Mouse (Mus musculus): Measurements from ENCODE around the gene 2810408A11Rik. TPM values are rescaled to one million over a fixed set of nuclear protein-coding genes. Genes with fewer than 3 reads are reported as not detected.

2810408A11Rik gene
- total RNA-seq, 4 experiments from 2014 or later = 0.22 to 1.1 (median 0.57) TPM

DNA sequence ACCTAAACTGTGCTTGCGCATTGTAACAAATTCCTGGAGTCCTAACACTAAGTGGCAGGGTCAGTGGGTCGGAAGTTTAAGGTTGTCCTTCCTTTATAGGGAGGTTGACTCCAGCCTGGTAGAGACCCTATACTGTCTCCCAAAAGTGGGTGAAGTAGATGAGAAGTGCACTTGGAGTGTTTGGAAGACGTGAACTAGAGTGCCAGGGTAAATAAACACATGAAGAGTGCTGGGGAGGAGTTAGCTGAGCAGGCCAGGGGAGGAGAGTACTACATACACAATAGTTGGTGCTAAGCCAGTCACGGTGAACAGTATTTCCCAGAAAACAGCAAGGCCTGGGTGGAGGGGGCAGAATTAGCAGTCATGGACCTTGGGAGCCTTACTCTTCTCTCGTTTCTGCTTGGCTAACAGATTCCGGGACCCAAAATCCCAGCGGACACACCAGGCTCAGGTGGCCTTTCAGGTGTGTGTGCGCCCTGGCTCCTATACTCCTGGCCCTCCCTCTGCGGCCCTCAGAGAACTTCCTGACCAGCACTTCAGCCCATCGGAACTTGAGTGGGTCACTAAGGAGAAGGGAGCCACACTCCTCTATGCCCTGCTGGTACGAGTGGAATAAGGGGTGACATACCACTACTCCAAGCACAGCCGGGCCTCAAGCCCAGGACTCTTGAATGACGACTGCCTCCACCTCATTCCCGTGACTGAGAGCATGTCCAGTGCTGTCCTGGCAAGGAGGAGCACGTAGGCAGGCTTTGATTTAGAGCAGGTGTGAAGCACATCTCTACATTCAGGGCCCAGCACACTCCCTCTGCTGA is 12.1 kb upstream of the 2810408A11Rik start:
- DNase-seq (ENCODE audit: low spot score in 2 of 2) = no peak

DNA sequence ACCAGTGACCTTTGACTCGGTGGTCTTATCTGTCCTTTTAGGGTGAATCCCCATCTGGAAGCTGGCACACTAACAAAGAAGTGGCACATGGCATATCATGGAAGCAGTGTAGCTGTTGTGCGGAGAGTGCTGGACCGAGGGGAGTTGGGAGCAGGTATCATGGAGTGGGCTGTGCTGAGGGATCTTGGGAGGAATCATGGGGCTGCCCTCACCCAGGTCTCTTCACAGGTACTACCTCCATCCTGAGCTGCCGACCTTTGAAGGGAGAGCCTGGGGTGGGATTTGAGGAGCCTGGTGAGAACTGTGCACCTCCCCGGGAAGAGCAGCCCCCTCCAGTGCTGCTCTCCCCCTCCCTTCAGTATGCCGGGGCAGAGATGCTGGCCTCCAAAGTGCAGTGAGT is 10.9 kb upstream of the 2810408A11Rik start:
- DNase-seq (ENCODE audit: low spot score in 2 of 2) = no peak

DNA sequence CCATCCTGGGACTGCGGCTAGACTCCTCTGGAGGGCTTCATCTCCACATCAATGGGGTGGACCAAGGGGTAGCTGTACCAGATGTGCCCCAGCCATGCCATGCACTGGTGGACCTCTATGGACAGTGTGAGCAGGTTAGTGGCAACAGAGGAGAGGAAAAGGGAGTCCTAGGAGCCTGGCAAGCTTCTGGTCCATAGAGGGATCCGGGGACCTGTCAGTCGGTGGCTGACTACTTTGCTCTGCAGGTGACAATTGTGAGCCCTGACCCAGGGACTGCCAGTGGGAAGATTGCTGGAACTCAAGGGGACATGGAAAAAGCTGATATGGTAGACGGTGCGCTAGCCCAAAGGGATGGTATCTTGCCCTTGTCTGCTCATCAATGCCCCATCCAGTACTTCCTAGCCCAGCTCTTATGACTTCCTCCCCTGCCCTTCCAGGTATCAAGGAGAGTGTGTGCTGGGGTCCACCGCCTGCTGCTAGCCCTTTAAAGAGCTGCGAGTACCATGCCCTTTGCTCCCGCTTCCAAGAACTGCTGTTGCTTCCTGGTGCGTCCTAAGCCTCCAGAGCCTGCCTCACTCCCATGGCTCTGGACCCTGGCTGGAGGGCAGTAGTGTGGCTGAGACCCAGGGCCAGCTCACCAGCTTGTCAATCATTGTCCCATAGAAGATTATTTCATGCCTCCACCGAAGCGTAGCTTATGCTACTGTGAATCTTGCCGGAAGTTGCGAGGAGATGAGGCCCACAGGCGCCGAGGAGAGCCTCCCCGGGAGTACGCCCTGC is 10.2 kb upstream of the 2810408A11Rik start:
- DNase-seq (ENCODE audit: low spot score in 2 of 2) = no peak

DNA sequence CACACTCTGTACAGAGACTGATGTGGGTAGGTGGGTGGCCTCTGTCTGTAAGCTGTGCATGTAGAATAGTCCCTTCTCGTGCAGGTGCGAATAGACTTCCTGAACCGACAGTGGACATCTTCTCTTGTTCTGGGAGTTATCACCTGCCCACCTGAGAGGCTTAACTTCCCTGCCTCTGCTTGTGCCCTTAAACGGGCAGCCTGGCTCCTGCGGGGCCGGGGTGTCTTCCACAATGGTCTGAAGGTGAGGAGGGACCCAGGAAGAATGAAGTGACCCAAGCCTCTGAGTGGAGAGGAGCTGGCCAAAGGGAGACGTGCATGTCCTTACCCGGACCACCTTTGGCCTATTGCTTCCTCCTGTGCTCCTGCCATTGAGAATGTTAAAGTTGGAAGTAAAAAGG is 9.4 kb upstream of the 2810408A11Rik start:
- DNase-seq (ENCODE audit: low spot score in 2 of 2) = no peak

DNA sequence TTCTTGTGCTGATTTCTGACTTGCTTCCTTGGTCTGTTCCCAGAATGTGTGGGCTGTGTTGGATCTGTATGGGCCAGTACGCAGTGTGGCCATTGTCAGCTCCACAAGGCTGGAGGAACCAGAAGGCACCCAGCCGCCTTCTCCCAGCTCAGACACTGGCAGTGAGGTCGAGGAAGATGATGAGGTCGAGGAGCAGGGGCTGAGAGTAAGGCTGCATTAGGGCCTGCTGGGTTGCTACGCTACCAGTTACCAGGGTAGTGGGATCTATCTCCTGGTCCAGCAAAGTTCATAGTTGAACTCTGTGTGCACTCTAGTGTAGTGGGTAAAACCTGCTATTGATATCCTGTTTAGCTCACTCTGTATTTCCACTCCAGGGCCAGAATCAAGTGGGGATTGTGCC is 8.4 kb upstream of the 2810408A11Rik start:
- no peak for DNase-seq (ENCODE audit: low spot score in 2 of 2)

DNA sequence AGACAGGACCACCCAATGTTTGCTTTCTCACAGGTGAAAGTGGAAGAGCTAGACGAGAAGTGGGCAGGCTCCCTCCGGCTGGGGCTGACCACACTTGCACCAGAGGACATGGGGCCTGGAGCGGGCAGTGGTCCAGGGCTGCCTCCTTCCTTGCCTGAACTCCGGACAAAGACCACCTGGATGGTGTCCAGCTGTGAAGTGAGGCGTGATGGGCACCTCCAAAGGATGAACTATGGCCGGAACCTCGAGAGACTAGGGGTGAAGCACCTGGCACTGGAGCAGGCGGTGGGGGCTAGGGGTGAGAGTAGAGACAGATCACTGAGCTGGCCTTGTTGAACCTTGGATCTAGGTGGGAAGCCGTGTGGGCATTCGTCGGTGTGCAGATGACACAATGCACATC is 7.9 kb upstream of the 2810408A11Rik start:
- DNase-seq (ENCODE audit: low spot score in 2 of 2) = no peak

DNA sequence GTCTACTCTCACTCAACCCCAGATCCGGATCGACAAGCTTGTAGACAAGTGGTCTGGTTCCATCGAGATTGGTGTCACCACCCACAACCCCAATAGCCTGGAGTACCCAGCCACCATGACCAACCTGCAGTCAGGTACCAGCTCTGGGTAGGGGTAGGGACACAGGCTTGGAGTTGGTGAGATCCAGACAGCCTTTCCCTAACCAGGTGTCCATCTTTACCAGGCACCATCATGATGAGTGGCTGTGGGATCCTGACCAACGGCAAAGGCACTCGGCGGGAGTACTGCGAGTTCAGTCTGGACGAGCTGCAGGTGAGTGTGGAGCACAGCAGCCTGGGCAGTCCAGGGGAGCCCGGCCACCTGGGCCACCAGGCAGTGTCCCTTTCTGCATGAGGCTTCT is 3.5 kb upstream of the 2810408A11Rik start:
- no peak for DNase-seq (ENCODE audit: low spot score in 2 of 2)

DNA sequence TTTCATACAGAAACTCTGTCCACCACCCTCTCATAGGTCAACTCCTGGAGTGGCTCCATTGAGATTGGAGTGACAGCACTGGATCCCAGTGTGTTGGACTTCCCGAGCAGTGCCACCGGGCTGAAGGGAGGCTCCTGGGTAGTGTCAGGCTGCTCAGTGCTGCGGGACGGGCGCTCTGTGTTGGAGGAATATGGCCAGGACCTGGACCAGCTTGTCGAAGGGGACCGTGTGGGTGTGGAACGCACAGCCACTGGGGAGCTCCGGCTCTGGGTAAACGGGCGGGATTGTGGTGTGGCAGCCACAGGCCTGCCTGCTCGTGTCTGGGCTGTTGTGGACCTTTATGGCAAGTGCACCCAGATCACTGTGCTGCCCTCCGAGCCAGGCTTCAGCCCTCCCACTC is 2.2 kb upstream of the 2810408A11Rik start:
- DNase-seq (ENCODE audit: low spot score in 2 of 2) = no peak

DNA sequence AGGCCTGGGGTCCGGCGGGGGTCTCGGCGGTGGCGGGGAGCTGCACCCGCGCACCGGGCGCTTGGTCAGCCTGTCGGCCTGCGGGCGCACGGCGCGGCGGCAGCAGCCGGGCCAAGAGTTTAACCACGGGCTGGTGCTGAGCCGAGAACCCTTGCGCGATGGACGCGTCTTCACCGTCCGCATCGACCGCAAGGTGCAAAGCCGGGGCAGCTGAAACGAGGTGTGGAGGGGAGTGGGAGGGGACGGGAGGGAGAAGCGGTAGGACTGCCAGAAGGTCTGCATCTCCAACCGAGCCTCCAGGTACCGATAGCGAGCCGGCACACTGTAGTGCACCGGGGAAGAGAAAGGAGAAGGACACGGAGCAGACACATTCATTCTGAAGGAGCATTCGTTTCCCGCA is 1.2 kb upstream of the 2810408A11Rik start:
- no peak for DNase-seq (ENCODE audit: low spot score in 2 of 2)

DNA sequence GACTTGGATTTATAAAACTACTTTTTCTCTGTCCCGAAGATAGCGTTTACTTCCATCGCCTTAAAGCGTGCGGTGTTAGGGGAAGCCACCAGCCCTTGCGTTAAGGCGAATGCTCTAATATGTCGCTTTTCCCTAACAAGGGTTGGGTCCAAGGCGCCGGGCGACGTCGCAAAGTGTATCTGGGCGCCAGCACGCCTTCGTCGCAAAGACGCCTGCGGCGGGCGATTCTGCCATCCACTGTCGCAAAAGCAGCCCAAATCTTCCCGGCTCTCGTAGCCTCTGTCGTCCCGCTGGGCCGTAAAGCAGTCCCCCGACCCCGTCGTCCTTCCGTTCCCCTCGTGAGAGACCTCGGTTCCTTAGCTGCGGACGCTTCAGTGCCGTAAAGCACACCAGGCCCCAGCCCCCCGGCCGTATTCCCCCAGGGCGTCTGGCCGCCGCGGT is 639 bp upstream of the 2810408A11Rik start:
- DNase-seq (ENCODE audit: low spot score in 2 of 2) = peak; percentile 88 to 96

DNA sequence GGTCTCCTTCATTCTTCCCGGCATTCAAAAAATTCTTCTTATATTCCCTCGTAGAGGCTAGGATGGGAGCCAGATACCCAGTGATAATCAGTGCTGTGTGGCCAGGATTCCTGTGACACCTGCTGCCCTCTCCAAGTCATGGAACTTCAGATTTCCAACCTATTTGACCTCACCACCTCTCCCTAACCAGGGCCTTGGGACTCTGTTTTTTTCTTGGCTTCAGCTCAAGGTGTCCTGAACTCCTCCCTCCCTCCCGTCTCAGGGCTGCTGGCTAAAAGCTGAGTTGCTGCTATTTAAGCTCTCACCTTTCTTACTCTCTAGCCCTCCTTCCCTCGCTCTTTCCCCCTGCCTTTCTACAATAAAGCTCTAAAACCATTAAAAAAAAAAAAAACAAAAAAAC is 917 bp downstream of the 2810408A11Rik start:
- no peak for DNase-seq (ENCODE audit: low spot score in 2 of 2)

DNA sequence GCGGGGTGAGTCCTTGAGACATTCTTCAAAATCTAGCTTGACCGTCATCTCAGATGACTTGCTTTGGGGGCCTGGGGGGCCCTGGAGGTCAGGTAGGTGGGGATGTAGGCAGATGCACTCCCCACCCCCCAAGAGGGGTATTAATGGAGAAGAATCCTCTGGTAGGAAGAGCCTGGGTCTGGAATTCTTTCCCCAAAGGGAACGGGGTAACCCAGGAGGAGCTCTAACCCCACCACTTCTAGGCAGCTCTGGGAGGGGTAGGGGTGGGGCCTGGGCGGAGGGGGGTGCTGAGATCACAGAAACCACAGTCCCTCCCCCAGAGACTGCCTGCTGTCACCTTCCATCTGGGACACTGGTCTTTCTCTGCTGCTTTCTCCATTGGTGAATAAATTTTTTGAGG is 5.5 kb downstream of the 2810408A11Rik start, which contains the start of gene Acap1:
Acap1 (minus strand) TSS at position 249 of the 400 bp plus-strand sequence.
- no peak for DNase-seq (ENCODE audit: low spot score in 2 of 2)

DNA sequence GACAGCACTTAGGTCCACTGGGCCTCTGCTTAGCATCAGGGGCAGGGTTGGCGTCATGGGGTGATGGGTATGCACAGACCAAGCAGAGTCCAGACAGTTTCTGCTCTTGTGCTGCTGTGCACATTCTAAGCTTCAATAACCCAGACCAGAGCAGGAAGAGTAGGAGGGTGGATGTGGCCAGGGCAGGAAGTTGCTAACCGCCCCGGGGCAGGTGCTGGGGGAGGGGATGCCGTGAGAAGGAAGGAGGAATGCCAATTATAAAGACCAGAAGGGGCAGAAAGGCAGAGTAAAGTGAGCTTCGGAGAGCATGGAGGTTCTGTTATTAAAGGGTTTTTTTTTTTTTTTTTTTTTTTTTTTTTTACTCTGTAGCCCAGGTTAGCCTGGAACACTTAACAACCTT is 6.1 kb downstream of the 2810408A11Rik start:
- DNase-seq (ENCODE audit: low spot score in 2 of 2) = no peak

DNA sequence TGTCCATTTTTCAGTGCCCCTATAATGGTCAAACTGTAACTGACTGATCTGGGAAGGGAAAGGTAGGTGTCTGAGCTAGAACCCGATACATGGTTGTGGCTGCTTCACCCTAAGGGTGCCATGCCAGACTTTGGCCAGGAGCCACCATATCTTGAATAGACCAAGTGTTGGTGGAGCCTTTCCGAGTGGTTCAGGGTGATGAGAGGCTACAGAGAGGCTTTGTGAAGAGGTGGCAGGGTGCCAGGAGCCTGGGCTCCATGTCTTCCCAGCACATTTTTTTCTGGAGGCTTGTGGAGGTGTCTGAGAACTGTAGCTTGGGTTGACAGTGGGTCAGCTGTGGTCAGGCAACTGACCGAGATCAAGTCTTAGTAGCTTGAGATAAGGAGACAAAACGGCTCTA is 9.3 kb downstream of the 2810408A11Rik start:
- DNase-seq (ENCODE audit: low spot score in 2 of 2) = no peak

DNA sequence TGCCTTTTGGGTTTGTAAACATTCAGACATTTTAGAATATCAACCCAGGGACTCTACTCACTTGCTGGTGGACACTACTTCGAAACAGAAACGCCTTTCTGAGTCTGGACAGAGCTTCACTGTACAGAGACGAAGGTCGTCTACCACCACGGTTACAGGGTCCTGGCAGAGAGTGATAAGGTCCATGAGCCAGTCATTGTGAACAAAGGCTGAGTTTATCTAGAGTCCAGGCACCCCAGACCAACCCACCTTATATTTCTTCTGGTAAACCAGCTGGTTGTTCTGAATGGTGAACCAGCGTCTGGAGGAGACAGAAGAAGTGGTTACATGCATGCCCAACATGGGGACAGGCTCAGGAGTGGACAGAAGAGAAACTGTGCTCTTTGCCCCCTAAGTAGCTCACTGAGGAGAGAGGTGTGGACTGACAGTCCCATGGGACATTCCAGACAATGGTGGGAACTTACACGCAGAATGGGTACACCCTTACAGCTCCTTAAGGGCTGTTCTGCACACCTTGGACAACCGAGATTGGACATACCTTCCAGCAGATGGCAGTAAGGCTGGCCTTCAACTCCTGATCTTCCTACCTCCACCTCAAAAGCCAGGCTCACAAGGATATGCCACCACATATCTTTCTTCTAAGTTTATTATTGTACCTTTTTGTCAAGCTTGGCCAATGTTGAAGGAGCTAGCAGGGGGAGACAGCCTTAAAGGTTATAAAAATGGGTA is 13.7 kb downstream of the 2810408A11Rik start:
- DNase-seq (ENCODE audit: low spot score in 2 of 2) = no peak

DNA sequence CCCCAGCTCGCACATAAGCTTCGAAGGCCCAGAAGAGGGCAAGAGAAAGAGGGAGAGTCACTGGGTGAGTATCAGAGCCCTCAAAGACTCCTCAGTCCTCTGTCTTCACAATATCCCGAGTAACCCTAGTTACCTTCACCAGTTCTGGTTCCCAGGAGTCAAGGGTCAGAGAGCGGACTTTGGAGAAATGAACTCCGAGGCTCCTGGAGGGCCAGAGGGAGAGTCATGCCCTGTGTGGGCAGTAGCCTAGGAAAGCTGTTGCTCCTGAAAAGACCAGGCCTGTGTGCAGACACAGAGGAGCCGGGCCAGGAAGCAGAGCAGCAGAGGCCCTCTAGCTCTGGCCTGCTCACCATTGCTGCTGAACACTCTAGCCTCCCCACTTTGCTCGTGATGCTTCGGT is 16.1 kb downstream of the 2810408A11Rik start:
- DNase-seq (ENCODE audit: low spot score in 2 of 2) = no peak

DNA sequence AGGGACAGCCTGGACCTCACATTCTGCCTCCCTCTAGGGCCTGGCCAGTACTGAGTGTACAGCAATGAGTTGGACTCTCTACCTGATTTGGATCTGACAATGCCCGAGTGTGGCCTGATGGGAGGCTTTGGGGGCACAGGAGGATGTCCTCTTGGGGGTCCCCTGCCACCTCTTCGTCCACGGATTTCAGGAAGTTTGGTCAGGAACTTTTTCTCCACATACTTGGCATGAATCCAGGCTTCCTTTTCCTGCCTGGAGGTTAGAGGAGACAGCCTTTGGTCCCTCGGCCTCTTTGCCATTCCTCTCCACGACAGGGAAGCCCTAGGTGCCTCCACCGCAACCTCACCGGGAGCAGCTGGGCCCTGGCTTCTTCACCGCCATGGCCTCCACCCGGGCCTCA is 16.5 kb downstream of the 2810408A11Rik start:
- no peak for DNase-seq (ENCODE audit: low spot score in 2 of 2)

DNA sequence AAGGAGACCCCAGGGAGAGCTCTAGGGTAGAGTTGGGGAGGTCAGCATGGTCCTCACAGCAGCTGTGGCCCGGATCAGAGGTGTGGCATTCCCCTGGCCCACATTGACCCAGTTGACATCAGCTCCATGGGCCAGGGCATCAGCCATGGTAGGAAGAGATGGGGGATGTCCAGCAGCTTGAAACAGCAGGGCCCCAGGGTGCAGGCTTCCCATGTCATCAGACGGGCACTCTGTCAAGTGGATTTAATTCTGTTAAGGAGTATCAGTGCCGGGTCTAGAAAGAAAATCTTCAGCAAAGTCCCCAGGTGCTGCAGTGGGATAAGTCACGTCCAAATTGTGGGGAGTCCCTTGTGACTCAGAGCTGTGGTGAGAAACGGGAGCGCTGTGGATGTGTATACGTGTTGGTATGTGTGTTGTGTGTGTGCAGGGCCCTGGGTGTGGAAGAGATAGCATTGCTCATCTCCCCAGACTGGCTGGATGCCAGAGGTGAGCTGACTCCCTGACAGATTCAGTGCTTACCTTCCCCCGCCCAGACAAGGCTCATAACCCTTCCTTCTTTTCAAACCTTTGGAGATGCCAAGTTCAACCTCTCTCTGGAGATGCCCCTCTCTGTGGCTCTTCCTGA is 17.1 kb downstream of the 2810408A11Rik start:
- DNase-seq (ENCODE audit: low spot score in 2 of 2) = no peak

DNA sequence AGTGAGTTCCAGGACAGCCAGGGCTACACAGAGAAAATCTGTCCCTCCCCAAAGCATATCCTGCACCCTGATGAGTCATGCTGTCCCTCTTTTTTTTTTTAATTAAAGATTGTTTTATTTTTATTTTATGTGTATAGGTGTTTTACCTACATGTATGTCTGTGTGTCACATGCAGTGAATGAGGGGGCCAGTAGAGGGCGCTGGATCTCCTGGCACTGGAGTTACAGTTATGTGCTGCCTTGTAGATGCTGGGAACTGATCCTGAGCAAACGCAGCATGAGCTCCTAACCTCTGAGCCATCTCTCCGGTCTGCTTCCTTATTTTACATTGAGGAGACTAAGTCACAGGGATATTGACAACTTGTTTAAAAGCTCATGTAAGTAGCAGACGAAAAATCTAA is 17.7 kb downstream of the 2810408A11Rik start:
- no peak for DNase-seq (ENCODE audit: low spot score in 2 of 2)

DNA sequence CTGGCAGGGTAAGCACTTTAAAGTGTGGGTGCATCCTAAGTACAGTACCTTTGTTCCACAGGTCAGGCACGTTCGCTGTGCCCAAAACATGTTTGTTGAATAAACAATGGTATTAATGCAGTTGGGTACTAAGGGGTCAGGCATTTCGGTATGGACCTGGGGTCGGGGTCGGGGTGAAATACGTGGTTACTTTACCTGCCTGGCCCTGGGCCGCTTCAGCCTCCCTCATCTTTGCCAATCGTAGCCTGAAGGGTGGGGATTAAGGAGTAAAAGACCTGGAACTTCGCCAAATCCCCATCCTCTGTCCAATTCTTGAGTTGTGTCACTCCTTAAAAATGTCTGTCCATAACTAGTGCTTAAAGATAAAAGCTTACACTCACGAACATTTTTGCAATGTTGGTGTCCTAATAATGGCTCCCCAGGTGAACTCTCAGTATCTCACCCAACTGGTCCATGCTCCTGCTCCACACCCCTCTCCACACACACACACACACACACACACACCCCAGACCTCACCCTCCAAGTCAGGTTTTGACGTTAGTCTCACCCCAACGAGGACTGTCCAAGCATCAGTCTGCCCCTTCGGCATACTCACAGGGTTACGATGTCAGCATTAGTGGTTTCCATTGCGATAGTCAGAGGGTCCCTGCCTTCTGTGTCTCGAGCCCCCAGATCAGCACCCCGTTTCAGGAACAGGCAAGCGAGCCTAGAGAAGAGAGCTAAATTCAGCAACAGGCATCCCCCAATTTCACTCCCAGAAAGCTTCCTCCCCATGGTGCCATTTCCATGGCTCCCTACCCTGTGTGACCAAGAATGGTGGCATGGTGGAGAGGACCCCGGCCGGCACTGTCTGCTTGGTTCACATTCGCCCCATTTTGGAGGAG is 18.8 kb downstream of the 2810408A11Rik start:
- no peak for DNase-seq (ENCODE audit: low spot score in 2 of 2)

Data from gastrocnemius, adult 8-10 months (tissue).